Mouse (Mus musculus) forebrain, embryonic 16.5 days (tissue): ENCODE measurements around the gene Cybrd1. TPM values are rescaled to one million over a fixed set of nuclear protein-coding genes. Genes with fewer than 3 reads are reported as not detected.

Experiments used
- ATAC-seq: fragments of 200-750 bp; cut with Nextera tagmentation; 2 replicates; pipeline ENCODE4 v1.8.0; 2017; ENCODE audit warnings: mild to moderate bottlenecking, moderate library complexity
- H3K27ac ChIP-seq: fragments of 300-500 bp; sonication (generic); 2 replicates; pipeline ENCODE4 v1.5.1; 2014; ENCODE audit warnings: low read length, control low read depth
- H3K27me3 ChIP-seq: fragments of 300-500 bp; sonication (generic); replicated peaks from 2 replicates; pipeline ENCODE4 v1.6.1; 2014; ENCODE audit warnings: low read length; ENCODE audit not compliant: control insufficient read depth, insufficient read depth
- H3K36me3 ChIP-seq: fragments of 300-500 bp; sonication (generic); 2 replicates; pipeline ENCODE4 v1.6.1; 2014; ENCODE audit not compliant: control insufficient read depth, insufficient read depth
- H3K4me1 ChIP-seq: fragments of 300-500 bp; sonication (generic); replicated peaks from 2 replicates; pipeline ENCODE4 v1.6.1; 2014; ENCODE audit warnings: low read length; ENCODE audit not compliant: control insufficient read depth, insufficient read depth
- H3K4me2 ChIP-seq: fragments of 300-500 bp; sonication (generic); 2 replicates; pipeline ENCODE4 v1.6.1; 2014; ENCODE audit warnings: mild to moderate bottlenecking, low read length, control low read depth
- H3K4me3 ChIP-seq: fragments of 300-500 bp; sonication (generic); replicated peaks from 2 replicates; pipeline ENCODE4 v1.5.1; 2014; ENCODE audit warnings: mild to moderate bottlenecking, low read length, control low read depth
- H3K9ac ChIP-seq: fragments of 300-500 bp; sonication (generic); replicated peaks from 2 replicates; pipeline ENCODE4 v1.6.1; 2014; ENCODE audit warnings: low read depth, low read length, control low read depth
- H3K9me3 ChIP-seq: fragments of 300-500 bp; sonication (generic); 2 replicates; pipeline ENCODE4 v1.6.1; 2016; ENCODE audit warnings: low read length; ENCODE audit not compliant: control insufficient read depth
- WGBS: fragments of 180-500 bp; shearing (Covaris S2); extraction: QIAGEN DNeasy Blood & Tissue Kit; methylation state at CpG from one replicate; pipeline ENCODE4 v1.1.7; 2014; 5-methylcytosine and 5-hydroxymethylcytosine counted together
- polyA plus RNA-seq: library from polyadenylated mRNA; unstranded; fragments of >200 nt; fragmentation: Nextera tagmentation; extraction: Ambion mirVana; gene quantifications from 2 replicates; pipeline ENCODE4 v1.2.1, GENCODE M21; 2015

Cybrd1 gene
- polyA plus RNA-seq, 1 experiment from 2014 or later: 1.5 TPM

DNA sequence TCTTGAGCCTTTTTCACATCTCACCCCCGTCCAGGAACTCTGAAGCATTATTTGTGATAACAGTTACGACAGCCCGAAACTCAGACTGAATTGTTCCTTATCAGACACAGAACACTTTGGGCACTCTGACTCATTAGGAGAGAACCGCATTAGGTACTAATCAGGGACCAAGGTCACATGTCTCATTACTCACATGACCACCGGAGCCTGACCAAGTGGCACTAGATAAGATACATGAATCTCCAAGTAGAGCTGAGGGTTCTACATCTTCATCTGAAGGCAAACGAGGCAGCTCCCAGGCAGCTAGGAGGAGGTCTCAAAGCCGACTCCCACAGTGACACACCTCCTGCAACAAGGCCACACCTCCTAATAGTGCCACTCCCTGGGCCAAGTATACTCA is 21.6 kb upstream of the Cybrd1 start:
- no peak for ATAC-seq
- WGBS: 85% methylated on average over 7 of the region's 7 CpGs
- Histone ChIP-seq H3K27ac (no peak overlapping the region), H3K9me3 (no peaks in the 10 kb centered on the region), H3K4me1 (no peaks in the 10 kb centered on the region), H3K36me3 (no peaks in the 10 kb centered on the region), H3K9ac (no peak overlapping the region), H3K4me3 (no peak overlapping the region), H3K4me2 (no peak overlapping the region), H3K27me3 (no peaks in the 10 kb centered on the region)

DNA sequence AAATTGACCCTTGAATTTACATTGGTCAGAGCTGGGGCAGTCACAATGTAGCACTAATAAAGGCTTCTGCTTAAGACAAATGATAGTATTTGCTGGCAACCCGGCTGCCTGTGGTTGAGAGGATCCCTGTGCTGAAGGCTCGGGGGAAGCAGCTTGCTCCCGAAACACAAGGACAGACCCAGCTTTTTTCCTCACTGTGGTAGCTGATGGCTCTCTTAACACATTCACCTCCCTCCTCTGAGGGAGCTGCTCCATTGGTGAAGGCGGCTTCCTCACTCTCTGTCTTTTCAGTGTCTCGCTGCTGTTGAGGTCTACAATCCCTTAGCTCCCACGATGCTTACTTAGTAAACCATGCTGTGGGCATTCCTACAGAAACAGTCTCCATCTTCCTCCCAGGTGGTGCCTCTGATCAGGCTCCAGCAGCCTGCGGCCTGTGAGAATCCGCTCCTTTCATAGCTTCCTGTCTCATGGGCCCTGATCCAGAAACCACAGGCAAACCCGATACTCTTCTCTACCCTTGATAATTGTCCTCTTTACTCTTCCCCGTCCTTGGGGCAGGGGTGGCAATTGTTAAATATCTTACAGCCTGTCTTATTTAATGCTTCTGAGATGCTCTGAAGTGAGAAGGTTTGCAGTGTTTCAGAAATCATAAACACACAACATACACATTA is 15.0 kb upstream of the Cybrd1 start:
- WGBS: 82% methylated on average over 10 of the region's 10 CpGs

DNA sequence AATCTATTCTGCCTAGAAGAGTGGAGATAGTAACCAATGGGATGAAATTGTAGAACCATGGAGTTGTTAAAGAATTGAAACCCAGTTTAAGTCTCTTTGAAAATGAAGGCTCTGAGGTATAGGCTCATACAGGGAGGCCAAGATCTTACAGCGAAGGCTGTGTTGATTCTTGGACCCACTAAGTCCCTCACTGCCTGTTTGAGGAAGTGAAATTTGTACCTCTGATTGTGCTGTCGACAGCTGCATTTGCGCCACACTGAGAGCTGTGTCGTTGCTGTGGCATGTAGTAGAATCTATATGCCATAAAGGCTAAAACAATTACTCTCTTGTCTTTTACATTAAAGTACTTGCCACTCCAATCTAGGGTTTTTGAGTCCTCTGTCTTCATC is 14.4 kb upstream of the Cybrd1 start:
- no peaks in the 10 kb centered on the region for H3K4me1 ChIP-seq
- H3K9ac ChIP-seq: no peak overlapping the region
- no peak overlapping the region for H3K4me2 ChIP-seq
- ATAC-seq: no peak
- H3K27ac ChIP-seq: no peak overlapping the region
- 93% methylated on average over 4 of the region's 4 CpGs for WGBS
- H3K27me3 ChIP-seq: no peaks in the 10 kb centered on the region
- H3K4me3 ChIP-seq: no peak overlapping the region
- H3K36me3 ChIP-seq: no peaks in the 10 kb centered on the region
- H3K9me3 ChIP-seq: no peaks in the 10 kb centered on the region

More for the DNA sequence above, 15.0 kb upstream of the Cybrd1 start:
- Histone ChIP-seq H3K27ac (no peak overlapping the region), H3K9ac (no peak overlapping the region), H3K4me3 (no peak overlapping the region), H3K9me3 (no peaks in the 10 kb centered on the region), H3K4me1 (no peaks in the 10 kb centered on the region), H3K27me3 (no peaks in the 10 kb centered on the region), H3K36me3 (no peaks in the 10 kb centered on the region), H3K4me2 (no peak overlapping the region)
- no peak for ATAC-seq

DNA sequence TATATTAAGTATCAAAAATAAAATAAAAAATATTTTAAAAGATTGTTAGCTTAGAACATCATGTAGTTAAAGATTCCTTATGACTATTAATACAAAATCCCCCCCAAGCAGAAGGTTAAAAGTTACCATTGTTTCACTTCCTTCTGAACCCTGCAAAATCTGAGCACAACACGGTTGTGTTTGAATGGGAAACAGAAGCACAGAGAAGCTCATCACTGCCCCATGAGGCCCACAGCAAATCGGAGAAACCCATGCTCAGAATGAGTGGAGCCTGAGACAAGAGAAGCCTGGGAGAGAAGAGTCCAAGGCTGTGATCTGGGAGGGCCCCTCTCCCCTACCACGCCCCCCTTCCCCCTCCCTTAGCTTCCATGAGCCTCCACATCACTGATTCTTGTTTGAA is 13.0 kb upstream of the Cybrd1 start:
- Histone ChIP-seq H3K36me3 (no peaks in the 10 kb centered on the region), H3K4me3 (no peak overlapping the region), H3K4me2 (no peak overlapping the region), H3K27ac (no peak overlapping the region), H3K9ac (no peak overlapping the region), H3K27me3 (no peaks in the 10 kb centered on the region), H3K4me1 (no peaks in the 10 kb centered on the region), H3K9me3 (no peaks in the 10 kb centered on the region)
- ATAC-seq: no peak
- WGBS: 81% methylated on average over 2 of the region's 3 CpGs

DNA sequence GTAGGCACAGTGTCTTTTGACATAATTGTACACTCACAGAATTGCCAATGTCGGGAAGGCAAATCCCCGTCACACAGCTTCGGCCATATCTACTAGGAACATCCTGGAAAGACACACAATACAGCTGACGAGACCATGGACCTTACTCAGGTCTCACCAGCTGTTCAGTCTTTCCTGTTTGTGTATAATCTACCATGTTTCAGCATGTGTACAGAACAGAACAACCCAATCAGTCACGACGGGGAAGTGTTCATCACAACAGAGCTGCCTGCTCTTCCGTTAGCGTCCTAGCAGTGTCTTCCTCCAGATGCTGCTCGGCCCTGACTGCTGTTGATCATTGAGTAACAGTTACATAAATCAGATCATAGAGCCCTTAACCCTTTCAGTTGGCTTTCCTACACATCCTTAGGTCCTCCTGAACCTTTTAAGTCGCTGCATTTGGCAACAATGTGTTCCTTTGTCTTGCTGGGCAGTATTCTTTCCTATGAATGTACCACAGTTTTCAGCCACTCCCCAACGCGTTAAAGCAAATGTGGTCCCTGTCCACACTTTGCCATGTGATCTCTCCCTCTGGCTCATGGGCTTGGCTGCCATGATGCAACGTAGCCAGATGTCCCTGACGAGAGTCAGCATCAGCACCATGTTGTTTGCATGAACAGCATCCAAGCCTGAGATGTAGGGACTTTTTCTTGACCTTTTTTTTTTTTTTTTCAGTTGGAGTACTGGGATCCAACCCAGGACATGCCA is 12.1 kb upstream of the Cybrd1 start:
- no peak for ATAC-seq
- H3K27ac ChIP-seq: no peak overlapping the region
- H3K4me1 ChIP-seq: no peaks in the 10 kb centered on the region
- H3K9me3 ChIP-seq: no peaks in the 10 kb centered on the region
- WGBS: 84% methylated on average over 14 of the region's 14 CpGs
- H3K36me3 ChIP-seq: no peaks in the 10 kb centered on the region
- H3K27me3 ChIP-seq: no peaks in the 10 kb centered on the region
- H3K9ac ChIP-seq: no peak overlapping the region
- H3K4me2 ChIP-seq: no peak overlapping the region
- no peak overlapping the region for H3K4me3 ChIP-seq

DNA sequence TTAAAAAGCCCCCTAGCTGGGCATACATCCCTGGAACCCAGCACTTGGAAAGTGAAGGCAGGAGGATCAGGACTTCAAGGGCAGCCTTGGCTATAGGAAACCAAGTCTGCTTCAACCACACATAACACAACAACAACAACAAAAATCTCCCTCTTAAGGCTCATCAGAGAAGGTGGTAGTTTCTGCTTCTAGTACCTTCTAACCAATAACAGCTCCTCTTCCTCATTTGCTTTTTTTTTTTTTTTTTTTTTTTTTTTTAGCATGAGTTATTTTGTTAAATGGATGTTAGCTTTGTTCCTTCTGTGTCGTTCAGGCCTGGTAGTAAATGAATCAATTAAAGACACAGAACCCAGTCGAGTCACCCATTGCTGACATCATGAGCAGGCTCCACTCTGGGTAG is 10.5 kb upstream of the Cybrd1 start:
- ATAC-seq: no peak
- WGBS: 72% methylated on average over 2 of the region's 2 CpGs

DNA sequence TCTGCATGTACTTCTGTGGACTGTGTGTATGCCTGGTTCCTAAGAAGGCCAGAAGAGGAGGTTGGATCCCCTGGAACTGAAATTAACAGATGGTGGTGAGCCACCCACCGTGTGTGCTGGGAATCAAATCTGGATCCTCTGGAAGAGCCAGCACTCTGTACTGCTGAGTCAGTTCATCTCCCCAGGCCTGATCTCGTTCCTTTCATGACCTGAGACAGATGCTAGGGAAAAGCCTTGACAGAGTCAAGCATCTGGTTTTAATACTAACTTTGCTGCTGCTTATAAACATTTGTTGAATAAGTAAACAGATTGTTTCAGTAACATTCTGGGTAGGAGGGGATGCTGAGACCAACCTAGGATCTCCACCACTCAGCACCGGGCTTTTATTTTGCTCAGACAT is 9.2 kb upstream of the Cybrd1 start:
- no peaks in the 10 kb centered on the region for H3K36me3 ChIP-seq
- H3K4me1 ChIP-seq: no peaks in the 10 kb centered on the region
- ATAC-seq: no peak
- H3K9ac ChIP-seq: no peak overlapping the region
- H3K4me2 ChIP-seq: no peak overlapping the region
- H3K27ac ChIP-seq: no peak overlapping the region
- no peak overlapping the region for H3K4me3 ChIP-seq
- no peaks in the 10 kb centered on the region for H3K9me3 ChIP-seq
- no peaks in the 10 kb centered on the region for H3K27me3 ChIP-seq
- 74% methylated on average over 3 of the region's 3 CpGs for WGBS

More for the DNA sequence above, 10.5 kb upstream of the Cybrd1 start:
- H3K4me3 ChIP-seq: no peak overlapping the region
- H3K36me3 ChIP-seq: no peaks in the 10 kb centered on the region
- H3K4me1 ChIP-seq: no peaks in the 10 kb centered on the region
- no peaks in the 10 kb centered on the region for H3K9me3 ChIP-seq
- H3K4me2 ChIP-seq: no peak overlapping the region
- no peak overlapping the region for H3K9ac ChIP-seq
- no peaks in the 10 kb centered on the region for H3K27me3 ChIP-seq
- H3K27ac ChIP-seq: no peak overlapping the region

DNA sequence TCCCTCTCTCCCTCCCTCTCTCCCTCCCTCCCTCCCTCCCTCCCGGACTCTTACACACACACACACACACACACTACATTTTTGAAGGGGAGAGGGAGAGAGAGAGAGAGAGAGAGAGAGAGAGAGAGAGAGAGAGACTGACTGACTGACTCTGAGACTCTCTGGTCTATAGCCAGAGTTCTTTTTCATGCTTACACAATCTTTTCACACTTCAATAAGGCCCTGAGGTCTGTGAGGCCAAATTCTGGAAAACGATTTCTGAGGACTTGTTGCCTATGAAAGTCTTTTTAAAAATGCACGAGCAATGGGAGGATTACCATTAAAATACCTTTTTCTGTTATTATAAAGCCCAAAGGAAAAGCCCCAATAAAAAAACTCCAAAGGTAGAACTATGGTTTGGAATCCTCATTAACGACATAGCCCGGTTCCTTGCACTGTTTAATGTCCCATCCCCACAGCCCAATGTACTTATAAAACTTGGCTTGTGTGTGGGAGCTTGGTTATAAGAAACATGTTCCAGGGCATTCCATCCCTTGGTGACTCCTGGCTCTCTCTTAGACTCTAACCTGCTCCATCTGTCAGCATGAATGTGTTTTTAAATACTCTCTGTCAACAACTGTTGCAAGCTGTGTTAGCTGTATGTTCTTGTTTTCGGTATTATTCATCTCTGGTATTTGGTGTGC is 4.1 kb upstream of the Cybrd1 start:
- H3K9me3 ChIP-seq: no peaks in the 10 kb centered on the region
- WGBS: 55% methylated on average over 6 of the region's 6 CpGs
- H3K4me3 ChIP-seq: no peak overlapping the region
- H3K4me1 ChIP-seq: peaks cover 11% of the 10 kb centered on the region
- H3K9ac ChIP-seq: no peak overlapping the region
- no peak overlapping the region for H3K27ac ChIP-seq
- no peak for ATAC-seq
- H3K4me2 ChIP-seq: no peak overlapping the region
- no peaks in the 10 kb centered on the region for H3K36me3 ChIP-seq
- H3K27me3 ChIP-seq: no peaks in the 10 kb centered on the region; the same call in 1 of the 2 replicates

DNA sequence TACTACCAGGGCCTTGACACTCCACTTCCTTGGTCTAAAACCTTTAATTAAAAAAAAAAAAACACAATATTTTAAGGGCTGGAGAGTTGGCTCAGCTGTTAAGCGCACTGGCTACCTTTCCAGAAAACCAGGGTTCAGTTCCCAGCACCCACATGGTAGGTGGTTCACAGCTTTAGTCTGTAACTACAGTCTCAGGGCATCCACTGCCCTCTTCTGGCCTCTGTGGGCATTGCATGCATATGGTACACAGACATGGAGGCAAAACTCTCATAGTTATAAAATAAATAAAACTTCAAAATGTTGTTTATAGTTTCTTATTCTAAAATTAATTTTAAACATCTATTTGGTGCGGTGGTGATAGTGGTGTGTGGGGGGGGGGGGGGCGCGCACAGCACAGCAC is 1.6 kb upstream of the Cybrd1 start:
- H3K4me1 ChIP-seq: peaks cover 15% of the 10 kb centered on the region
- no peak overlapping the region for H3K9ac ChIP-seq
- peaks cover 2% of the 10 kb centered on the region; the same call in 1 of the 2 replicates for H3K27me3 ChIP-seq
- no peak overlapping the region for H3K4me2 ChIP-seq
- H3K4me3 ChIP-seq: no peak overlapping the region
- WGBS: 95% methylated on average over 4 of the region's 4 CpGs
- no peaks in the 10 kb centered on the region for H3K9me3 ChIP-seq
- H3K36me3 ChIP-seq: no peaks in the 10 kb centered on the region
- no peak for ATAC-seq
- H3K27ac ChIP-seq: no peak overlapping the region
